Mouse (Mus musculus) layer of hippocampus, postnatal 25 days (tissue): ENCODE results near the gene Gm10309. TPM values are rescaled to one million over a fixed set of nuclear protein-coding genes. Genes with fewer than 3 reads are reported as not detected.
"Not testable (repeated sequence)": the region's sequence is repeated elsewhere in the genome, so short reads cannot be mapped to it uniquely, and the experiment has no call there.

Experiments used
- DNase-seq, 2 experiments: peaks; one replicate each; pipeline ENCODE4 v3.0.0; 2022; ENCODE audit warnings: mixed read lengths in 2 of 2, low spot score in 1 of 2; ENCODE audit errors: extremely low spot score in 1 of 2
- total RNA-seq, 2 experiments: library from RNA; stranded (reverse); gene quantifications; 2 replicates each; pipeline ENCODE4 v1.2.3; 2021

Gm10309 gene
- total RNA-seq, 2 experiments from 2014 or later, result not detected

- DNase-seq, result no peak
These were observed 25.6 kb downstream of the Gm10309 start for GRCm38 (mm10) chr17:86479406-86479805.

GRCm38 (mm10) chr17:86477401-86477800, 27.6 kb downstream of the Gm10309 start:
- DNase-seq, result not testable (repeated sequence)

- no peak for DNase-seq
These were observed 28.4 kb downstream of the Gm10309 start for GRCm38 (mm10) chr17:86476674-86477073.

- DNase-seq, result peak in 1 of 2 experiments; percentile 50
These were observed 33.3 kb downstream of the Gm10309 start for GRCm38 (mm10) chr17:86471684-86472083.

GRCm38 (mm10) chr17:86470160-86470559, 34.9 kb downstream of the Gm10309 start:
- no peak for DNase-seq

GRCm38 (mm10) chr17:86467967-86468366, 37.1 kb downstream of the Gm10309 start:
- no peak for DNase-seq

GRCm38 (mm10) chr17:86467291-86467898, 37.6 kb downstream of the Gm10309 start:
- DNase-seq, result no peak

- no peak for DNase-seq
These were observed 38.2 kb downstream of the Gm10309 start for GRCm38 (mm10) chr17:86466871-86467270.

- no peak for DNase-seq
These were observed 38.6 kb downstream of the Gm10309 start for GRCm38 (mm10) chr17:86466412-86466811.

GRCm38 (mm10) chr17:86465865-86466264, 39.2 kb downstream of the Gm10309 start:
- DNase-seq, result no peak

GRCm38 (mm10) chr17:86464689-86465363, 40.2 kb downstream of the Gm10309 start:
- DNase-seq, result peak in 1 of 2 experiments; percentile 59

GRCm38 (mm10) chr17:86464197-86464596, 40.8 kb downstream of the Gm10309 start:
- no peak for DNase-seq

GRCm38 (mm10) chr17:86463369-86463768, 41.7 kb downstream of the Gm10309 start:
- no peak for DNase-seq

- DNase-seq, result no peak
These were observed 44.2 kb downstream of the Gm10309 start for GRCm38 (mm10) chr17:86460645-86461430.

- no peak for DNase-seq
These were observed 46.6 kb downstream of the Gm10309 start for GRCm38 (mm10) chr17:86458302-86458980.

GRCm38 (mm10) chr17:86456512-86456911, 48.5 kb downstream of the Gm10309 start:
- DNase-seq, result no peak

GRCm38 (mm10) chr17:86454351-86454706, 50.7 kb downstream of the Gm10309 start:
- DNase-seq, result no peak

- no peak for DNase-seq
These were observed 51.2 kb downstream of the Gm10309 start for GRCm38 (mm10) chr17:86453673-86454350.

GRCm38 (mm10) chr17:86452934-86453333, 52.1 kb downstream of the Gm10309 start:
- no peak for DNase-seq
